Mouse (Mus musculus): ENCODE results near the gene Dtx1.
A peak's percentile ranks its signal among the peaks of the same experiment; 100 is the strongest.

Dtx1 gene

GRCm38 (mm10) chr5:120677516-120677915 lies 34.2 kb downstream of the Dtx1 start:
- peak; percentile 87 for DNase-seq (ENCODE audit: low read depth)

- peak; percentile 59 for DNase-seq (ENCODE audit: low read depth)
Observed at GRCm38 (mm10) chr5:120674229-120675145, 37.2 kb downstream of the Dtx1 start.

GRCm38 (mm10) chr5:120673626-120674025 lies 38.1 kb downstream of the Dtx1 start:
- peak; percentile 90 for DNase-seq (ENCODE audit: low read depth)

GRCm38 (mm10) chr5:120671865-120672264 lies 39.9 kb downstream of the Dtx1 start:
- no peak for DNase-seq (ENCODE audit: low read depth)

GRCm38 (mm10) chr5:120670132-120670531 lies 41.6 kb downstream of the Dtx1 start:
- DNase-seq (ENCODE audit: low read depth), result no peak

- DNase-seq (ENCODE audit: low read depth), result no peak
Observed at GRCm38 (mm10) chr5:120668761-120669160, 43.0 kb downstream of the Dtx1 start.

- DNase-seq (ENCODE audit: low read depth), result peak; percentile 60
Observed at GRCm38 (mm10) chr5:120664888-120665287, 46.8 kb downstream of the Dtx1 start.

- peak; percentile 40 for DNase-seq (ENCODE audit: low read depth)
Observed at GRCm38 (mm10) chr5:120660816-120661215, 50.9 kb downstream of the Dtx1 start.

GRCm38 (mm10) chr5:120656281-120656751 lies 55.4 kb downstream of the Dtx1 start:
- DNase-seq (ENCODE audit: low read depth), result no peak

- no peak for DNase-seq (ENCODE audit: low read depth)
Observed at GRCm38 (mm10) chr5:120653873-120654272, 57.9 kb downstream of the Dtx1 start.

- DNase-seq (ENCODE audit: low read depth), result no peak
Observed at GRCm38 (mm10) chr5:120652915-120653701, 58.6 kb downstream of the Dtx1 start.

GRCm38 (mm10) chr5:120651230-120651629 lies 60.5 kb downstream of the Dtx1 start:
- DNase-seq (ENCODE audit: low read depth), result no peak

GRCm38 (mm10) chr5:120649938-120650337 lies 61.8 kb downstream of the Dtx1 start:
- DNase-seq (ENCODE audit: low read depth), result peak; percentile 40

GRCm38 (mm10) chr5:120649374-120649933 lies 62.3 kb downstream of the Dtx1 start:
- no peak for DNase-seq (ENCODE audit: low read depth)

- DNase-seq (ENCODE audit: low read depth), result peak; percentile 95
Observed at GRCm38 (mm10) chr5:120648569-120649373, 63.0 kb downstream of the Dtx1 start, which contains the start of gene Rasal1. TSS of gene Rasal1 (plus strand) at chr5:120648812.

GRCm38 (mm10) chr5:120647814-120648491 lies 63.8 kb downstream of the Dtx1 start:
- peak; percentile 80 for DNase-seq (ENCODE audit: low read depth)

GRCm38 (mm10) chr5:120647361-120647760 lies 64.4 kb downstream of the Dtx1 start:
- no peak for DNase-seq (ENCODE audit: low read depth)

- no peak for DNase-seq (ENCODE audit: low read depth)
Observed at GRCm38 (mm10) chr5:120645851-120646250, 65.9 kb downstream of the Dtx1 start.

GRCm38 (mm10) chr5:120644227-120644626 lies 67.5 kb downstream of the Dtx1 start:
- no peak for DNase-seq (ENCODE audit: low read depth)

GRCm38 (mm10) chr5:120643365-120644085 lies 68.2 kb downstream of the Dtx1 start:
- no peak for DNase-seq (ENCODE audit: low read depth)
